Mouse (Mus musculus) CH12F3 (cell line): ENCODE measurements around the gene Stx8.

Experiments used
- in situ Hi-C: fragments of 300-500 bp; cut with MboI; formaldehyde crosslinking; loops from 2 replicates; pipeline ENCODE4 v1.14.3; 2020; ENCODE audit warnings: low sequenced_read_pairs

Gene Stx8

DNA sequence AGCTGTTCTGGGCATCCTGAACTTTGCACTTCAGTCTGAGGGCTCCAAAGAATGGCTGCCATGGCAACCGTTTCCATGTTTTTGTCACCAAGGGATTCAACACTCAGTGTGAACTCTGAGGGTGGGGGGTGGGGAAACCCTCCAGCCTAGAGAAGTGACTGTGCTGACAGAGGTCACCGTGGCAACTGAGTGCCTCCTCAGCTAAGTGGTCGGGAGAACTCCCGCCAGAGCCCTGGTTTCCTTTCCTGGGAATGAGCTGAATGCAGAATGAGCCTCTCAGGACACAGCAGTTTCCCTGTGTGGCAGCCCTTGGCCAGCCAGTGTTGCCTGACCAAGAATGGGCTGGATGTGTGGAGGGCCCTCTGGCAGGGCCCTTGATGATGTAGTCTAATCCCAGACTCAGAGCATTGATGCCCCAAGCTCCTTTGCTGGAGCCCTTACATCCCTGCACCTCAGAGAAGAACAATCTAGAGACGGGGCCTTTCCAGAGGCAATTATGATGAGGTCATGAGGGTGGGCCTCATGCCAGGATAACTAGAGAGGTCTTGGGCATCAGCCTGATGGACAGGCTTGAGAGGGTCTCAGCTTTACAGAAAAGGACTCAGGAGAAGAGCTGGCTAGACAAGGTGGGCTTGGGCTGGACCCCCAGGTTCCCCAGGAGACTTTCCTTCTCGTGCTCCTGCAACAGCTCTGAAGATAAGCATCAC is 249.4 kb downstream of the Stx8 start:
- in situ Hi-C loops = no loop called here

- in situ Hi-C loops = no loop called here
Measured at GRCm38 (mm10) chr11:68216041-68216440, 250.0 kb downstream of the Stx8 start.

DNA sequence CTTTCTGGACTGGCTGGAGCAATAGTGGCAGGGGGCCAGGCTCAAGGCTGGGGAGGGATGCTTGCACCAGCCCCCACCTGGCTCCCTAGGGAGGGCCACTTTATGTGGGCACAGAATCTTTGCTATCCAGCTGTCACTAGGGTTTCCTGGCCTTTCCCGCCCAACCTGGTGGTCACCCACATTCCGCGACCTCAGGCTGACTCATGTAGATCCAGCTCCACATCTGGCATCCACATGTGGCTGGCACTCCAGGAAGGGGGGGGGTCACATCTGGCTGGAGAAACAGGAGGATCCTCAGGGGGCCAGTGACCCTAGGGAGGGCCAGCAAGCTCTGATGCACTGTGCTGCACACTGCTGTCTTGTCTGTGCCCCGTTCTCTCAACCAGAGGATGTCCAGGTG is 254.7 kb downstream of the Stx8 start:
- in situ Hi-C loops = no loop called here

- in situ Hi-C loops = no loop called here
Measured at GRCm38 (mm10) chr11:68222209-68222608, 256.2 kb downstream of the Stx8 start.

DNA sequence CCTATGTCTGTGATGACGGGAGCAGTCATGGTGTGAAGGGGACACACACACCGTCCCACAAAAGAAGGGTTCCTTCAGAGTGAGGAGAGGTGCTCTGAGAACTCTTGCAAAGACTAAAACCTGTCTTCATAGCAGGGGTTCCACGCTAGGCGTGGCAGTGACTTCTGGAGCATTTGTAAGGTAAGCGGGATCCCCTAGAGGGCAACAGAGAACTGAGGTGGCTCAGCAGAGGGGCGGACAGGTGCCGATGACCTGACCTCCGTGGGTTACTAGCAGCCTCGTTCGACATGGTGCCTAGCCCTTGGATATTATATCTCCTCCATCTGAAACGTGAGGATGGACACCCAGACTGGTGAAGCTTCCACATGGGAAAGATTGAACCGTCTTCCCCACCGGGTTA is 257.1 kb downstream of the Stx8 start:
- in situ Hi-C loops = no loop called here

DNA sequence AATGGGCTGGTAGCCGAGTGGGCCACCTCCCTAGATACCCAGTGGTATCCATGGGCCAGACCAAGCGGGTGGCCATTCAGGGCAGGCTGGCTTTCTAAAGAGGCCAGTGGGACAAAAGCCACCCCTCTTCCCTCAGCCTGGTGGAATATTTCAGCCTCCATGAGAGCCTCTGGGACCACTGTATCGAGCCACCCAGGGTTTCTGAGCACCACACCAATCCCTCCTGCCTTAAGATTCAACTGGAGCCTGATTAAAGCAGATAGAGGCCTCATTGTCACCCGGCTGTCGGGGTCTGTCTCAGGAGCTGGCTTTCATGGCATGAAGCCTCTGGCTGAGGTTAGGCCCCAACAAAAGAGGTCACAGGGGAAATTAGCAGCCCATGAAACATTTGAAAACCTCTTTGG is 260.7 kb downstream of the Stx8 start:
- in situ Hi-C loops = no loop called here

DNA sequence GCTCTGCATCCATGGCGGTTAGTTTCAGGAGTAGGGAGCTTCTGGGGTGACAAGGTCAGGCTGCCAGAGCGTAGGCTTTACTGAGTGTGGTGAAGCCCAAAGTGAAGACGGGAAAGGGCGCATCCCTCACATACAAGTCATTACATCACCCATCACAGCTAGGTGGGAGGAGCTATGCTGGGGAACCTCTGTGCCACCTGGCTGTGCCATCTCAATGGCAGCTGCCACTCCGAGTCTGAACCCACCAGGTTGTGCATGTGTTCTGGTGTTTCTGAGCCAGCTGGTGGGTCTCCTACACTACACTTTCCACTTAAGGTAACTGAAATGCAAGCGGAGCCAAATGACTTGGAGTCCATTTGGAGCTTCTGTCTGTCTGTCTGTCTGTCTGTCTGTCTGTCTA is 261.8 kb downstream of the Stx8 start:
- in situ Hi-C loops = no loop called here

DNA sequence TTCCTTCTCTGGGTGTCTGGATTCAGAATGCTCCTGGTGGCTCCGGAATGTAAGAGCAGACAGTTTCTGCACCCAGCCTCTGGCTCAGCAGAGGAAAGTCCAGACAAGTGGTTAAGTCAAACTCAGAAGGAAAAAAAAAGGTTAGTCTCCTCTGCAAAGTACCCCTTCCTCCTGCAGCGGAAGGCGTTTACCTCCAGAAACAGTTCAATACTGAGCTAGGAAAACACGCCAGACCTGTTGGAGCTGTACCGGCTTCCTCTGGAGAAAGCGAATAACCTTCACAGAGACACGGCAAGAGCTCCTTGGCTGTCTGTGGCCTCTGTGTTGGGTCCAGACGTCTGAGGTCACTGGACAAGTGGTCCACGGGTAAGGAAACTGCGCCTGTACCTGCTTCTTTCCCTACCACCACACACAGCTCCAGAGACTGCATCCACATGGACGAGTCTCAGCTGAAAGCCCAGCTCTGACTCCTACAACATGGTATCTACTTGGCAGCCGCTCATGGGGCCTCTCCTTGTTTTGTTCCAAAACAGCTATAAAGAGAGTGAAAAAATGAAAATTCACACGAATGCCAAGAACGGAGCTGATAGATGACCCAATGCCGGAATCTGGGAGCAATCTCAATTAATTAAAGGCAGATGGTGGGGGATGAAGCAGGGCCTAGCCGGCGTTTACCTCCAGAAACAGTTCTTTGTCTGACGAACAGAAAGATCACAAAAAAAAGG is 263.1 kb downstream of the Stx8 start:
- in situ Hi-C loops = no loop called here

DNA sequence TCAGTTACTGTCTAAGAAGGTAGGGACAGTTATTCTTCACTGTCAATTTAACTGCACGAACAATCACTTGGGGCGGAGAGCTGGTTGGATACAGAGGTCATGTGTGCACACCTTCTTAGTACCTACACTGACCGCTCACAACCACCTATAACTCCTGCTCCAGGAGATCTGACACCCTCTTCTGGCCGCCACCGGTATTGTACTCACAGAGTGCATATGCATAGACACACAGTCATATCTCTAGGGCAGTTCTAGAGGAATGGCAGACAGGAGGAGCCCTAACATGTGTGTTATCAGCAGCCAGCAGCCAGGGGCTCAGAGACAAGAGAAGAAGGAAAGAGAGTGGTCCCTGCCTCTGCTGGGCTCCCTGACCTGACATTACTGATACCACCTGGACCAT is 265.6 kb downstream of the Stx8 start:
- in situ Hi-C loops = no loop called here

DNA sequence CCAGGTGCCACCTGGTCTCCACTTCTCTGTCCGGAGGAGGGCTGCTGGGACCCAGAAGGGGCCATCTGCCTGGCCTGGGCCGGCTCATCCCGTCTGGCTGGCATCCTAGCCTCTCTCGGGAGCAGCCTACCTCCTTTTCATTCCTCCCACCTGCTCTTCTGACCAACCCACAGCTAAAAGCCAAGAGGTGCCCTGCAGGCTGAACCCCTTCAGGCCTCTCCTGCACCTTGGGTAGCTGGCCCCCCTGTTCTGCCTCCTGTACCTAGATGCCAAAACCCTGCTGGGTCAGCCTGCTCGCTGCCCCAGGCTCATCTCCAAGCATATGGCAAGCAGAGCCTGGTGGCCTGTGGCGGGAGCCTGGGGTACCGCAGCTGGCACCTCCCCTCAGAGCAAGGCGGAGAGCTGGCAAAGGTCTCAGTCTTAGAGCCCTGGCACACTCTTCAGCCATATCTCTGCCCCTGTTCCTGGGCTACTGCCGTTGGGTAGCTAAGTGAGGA is 267.5 kb downstream of the Stx8 start:
- in situ Hi-C loops = no loop called here

GRCm38 (mm10) chr11:68239756-68240155 is 273.8 kb downstream of the Stx8 start:
- in situ Hi-C loops = no loop called here

- in situ Hi-C loops = no loop called here
Measured at GRCm38 (mm10) chr11:68244254-68244991, 278.4 kb downstream of the Stx8 start.

GRCm38 (mm10) chr11:68244992-68245261 is 278.9 kb downstream of the Stx8 start:
- in situ Hi-C loops = no loop called here

- in situ Hi-C loops = no loop called here
Measured at GRCm38 (mm10) chr11:68247897-68248296, 281.9 kb downstream of the Stx8 start.

- in situ Hi-C loops = no loop called here
Measured at GRCm38 (mm10) chr11:68250106-68250505, 284.1 kb downstream of the Stx8 start.

DNA sequence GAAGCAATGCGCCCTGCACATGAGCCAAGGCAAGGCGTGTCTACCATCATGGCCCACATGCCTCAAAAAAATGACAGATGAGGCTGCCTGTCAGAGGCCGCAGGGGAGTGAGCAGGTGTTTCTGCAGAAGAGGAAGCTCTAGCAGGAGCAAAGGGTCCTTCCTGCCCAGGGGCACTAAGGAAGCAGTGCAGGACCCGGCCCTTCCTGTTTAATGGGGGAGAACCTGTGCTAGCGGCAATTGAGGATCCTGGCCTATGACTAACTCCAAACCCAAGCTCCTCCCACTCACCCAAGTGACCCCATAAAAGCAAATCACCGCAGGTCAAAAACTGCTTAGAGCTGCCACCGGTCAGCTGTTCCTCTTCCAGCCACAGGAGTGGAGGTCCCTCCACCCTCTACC is 287.5 kb downstream of the Stx8 start:
- in situ Hi-C loops = no loop called here
